Mouse (Mus musculus): Measurements from ENCODE around the gene Srsf6. TPM values are rescaled to one million over a fixed set of nuclear protein-coding genes. Genes with fewer than 3 reads are reported as not detected.
"Not testable (repeated sequence)": the region's sequence is repeated elsewhere in the genome, so short reads cannot be mapped to it uniquely, and the experiment has no call there.

The Srsf6 gene
- 153 to 219 TPM (median 160 TPM) in 3 replicates for total RNA-seq (2017)

DNA sequence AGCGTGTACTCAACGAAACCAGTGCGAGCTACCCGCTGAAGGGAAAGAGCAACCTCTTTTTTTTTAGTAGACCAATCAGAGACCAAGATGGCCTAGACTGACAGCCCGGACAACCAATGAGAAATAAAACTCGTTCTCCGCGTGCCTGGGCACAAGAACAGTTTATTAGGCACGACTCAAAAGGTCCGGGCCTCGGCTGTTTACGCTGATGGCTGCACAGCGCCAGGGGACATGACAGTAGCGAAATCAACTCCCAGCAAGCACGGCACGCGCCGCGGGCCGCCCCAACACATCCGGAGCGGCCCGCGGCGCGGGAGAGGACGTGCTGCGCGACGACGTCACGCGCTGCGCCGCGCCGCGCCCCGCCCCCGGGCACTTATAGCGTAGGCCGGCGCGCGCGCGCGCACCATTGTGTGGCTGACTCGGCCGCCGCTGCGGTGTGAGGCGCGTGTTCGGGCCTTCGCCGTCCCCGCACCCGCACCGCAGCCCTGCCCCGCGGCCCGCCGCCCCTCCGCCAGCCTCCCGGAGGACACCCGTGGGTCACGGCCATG, at the start of gene Srsf6:
Gene Srsf6, plus strand, starts transcription at position 406 of the 551 bp plus-strand sequence.
- ATAC-seq (replicated peaks; ENCODE audit: insufficient number of reproducible peaks, low FRiP score, low TSS enrichment, poor library complexity, severe bottlenecking) = peak; percentile 72

DNA sequence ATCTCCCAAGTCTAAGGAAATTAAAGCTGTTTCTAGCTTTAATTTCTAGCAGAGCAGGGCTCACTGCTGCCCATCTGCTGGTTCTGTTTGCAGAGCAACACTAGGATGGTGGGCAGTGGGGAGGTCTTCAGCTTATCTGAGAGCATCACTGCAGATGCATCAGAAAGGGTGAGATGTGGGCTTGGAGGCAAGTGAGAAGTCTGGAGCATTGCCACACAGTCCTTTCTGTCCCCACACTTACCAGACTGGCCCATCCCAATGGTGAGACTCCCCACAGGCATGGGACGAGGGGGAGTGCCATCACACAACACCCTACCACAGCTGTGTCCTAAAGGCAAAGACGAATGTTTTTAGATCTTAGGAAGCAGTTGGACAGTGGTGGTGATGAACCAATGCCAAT, 47.2 kb upstream of the Srsf6 start:
- ATAC-seq (replicated peaks; ENCODE audit: insufficient number of reproducible peaks, low FRiP score, low TSS enrichment, poor library complexity, severe bottlenecking) = no peak

DNA sequence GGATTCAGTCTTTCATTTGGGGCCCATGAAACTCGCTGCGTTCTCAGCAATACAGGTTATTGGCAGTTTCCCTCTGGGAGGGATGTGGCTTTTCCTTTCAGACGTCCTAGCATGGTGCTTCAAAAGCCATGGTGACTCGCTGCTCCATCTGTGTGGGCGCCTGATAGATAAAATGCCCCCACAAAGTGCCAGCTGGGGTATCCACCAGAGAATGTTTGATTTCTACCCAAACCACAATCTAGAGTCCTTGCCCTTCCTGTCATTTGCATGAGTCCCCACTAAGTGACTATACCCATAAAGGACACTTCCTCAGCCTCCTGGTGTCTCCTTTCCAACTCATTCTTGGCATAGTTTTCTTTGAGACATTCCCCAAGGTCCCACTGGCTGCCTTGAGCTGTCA, 44.2 kb upstream of the Srsf6 start:
- no peak for ATAC-seq (replicated peaks; ENCODE audit: insufficient number of reproducible peaks, low FRiP score, low TSS enrichment, poor library complexity, severe bottlenecking)

DNA sequence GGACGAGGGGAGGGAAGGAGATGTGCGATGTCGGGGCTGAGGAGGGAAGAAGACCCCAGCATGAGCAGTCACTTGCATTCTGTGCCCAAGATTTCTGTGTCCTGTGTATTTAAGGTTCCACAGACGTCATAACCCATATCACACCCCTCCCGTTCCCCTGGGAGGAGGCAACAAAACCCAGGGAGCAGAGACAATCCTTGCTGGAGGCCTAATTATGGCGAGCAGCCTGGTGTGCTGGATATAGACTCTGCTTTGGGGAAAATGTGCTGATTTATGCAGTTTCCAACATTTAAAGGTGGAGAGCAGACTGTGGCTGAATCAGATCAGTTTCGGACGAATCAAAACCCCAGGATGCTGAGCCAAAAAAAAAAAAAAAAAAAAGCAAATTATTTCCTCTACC, 42.7 kb upstream of the Srsf6 start:
- ATAC-seq (replicated peaks; ENCODE audit: insufficient number of reproducible peaks, low FRiP score, low TSS enrichment, poor library complexity, severe bottlenecking) = no peak

DNA sequence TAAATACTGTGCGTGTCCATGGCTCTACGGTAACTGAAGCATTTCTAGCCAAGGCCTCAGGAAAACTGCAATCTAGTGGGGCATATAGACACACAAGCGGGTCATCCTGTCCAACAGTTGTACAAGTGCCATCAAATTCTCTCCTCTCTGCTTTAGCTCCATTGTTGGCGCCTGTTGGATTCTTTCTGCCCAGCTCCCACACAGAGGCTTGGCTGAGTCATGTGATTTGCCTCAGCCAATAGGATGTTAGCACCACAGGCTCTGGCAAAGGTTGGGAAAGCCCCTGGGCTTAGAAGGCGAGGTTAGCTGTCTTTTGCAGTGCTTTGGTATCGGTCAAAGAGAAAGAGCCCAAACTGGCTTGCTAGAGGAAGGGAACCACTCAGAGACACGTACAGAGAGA, 42.1 kb upstream of the Srsf6 start:
- no peak for ATAC-seq (replicated peaks; ENCODE audit: insufficient number of reproducible peaks, low FRiP score, low TSS enrichment, poor library complexity, severe bottlenecking)

DNA sequence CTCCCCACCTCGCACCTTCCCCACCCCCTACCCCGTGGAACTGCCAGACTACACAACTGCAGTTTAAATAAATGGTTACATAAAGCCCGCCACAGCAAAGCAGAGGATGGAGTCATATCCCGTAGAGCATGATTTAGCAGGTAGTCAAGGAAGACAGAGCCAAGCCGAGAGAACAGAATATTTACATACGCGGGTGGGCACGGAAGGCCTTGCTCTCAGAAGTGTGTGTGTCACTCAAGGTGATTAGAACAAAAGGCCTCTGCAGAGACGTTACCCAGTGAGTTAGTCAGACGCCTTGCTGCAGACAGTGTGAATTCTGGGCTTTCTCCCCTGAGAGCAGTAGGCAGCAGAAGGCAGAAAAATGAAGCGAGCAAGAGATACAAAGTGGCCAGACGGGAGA, 41.6 kb upstream of the Srsf6 start:
- no peak for ATAC-seq (replicated peaks; ENCODE audit: insufficient number of reproducible peaks, low FRiP score, low TSS enrichment, poor library complexity, severe bottlenecking)

DNA sequence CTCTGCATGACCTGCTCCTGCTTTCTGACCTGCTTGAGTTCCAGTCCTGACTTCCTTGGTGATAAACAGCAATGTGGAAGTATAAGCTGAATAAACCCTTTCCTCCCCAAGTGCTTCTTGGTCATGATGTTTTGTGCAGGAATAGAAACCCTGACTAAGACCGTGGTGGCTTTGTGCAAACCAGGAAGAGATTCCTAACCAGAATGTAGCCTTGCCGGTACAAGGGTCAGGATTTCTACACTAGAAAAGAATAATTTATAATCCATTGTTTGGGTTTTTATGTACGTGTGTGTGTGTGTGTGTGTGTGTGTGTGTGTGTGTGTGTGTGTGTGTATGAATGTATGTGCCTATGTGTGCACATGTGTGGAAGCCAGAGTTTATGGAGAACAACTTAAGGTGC, 38.3 kb upstream of the Srsf6 start:
- not testable (repeated sequence) for ATAC-seq (replicated peaks; ENCODE audit: insufficient number of reproducible peaks, low FRiP score, low TSS enrichment, poor library complexity, severe bottlenecking)

DNA sequence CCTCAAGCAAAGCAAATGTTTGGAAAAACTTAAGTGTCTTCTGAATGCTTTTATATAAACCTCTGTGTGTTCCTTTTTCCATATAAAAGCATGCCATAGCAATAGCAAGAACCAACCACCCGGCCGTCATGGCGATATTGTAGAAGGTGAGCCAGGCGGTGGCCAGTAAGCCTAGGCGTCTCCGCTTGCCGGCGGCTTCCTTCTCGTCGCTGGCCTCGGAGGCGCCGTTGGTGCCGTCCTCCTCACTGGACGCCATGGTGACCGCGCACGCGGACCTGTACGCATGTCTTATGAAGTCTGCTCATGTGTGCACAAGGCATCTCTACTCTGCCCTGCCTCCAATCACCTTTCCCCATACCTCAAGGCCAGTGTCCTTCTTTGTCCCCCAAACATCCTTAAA, 32.1 kb upstream of the Srsf6 start:
- ATAC-seq (replicated peaks; ENCODE audit: insufficient number of reproducible peaks, low FRiP score, low TSS enrichment, poor library complexity, severe bottlenecking) = not testable (repeated sequence)

DNA sequence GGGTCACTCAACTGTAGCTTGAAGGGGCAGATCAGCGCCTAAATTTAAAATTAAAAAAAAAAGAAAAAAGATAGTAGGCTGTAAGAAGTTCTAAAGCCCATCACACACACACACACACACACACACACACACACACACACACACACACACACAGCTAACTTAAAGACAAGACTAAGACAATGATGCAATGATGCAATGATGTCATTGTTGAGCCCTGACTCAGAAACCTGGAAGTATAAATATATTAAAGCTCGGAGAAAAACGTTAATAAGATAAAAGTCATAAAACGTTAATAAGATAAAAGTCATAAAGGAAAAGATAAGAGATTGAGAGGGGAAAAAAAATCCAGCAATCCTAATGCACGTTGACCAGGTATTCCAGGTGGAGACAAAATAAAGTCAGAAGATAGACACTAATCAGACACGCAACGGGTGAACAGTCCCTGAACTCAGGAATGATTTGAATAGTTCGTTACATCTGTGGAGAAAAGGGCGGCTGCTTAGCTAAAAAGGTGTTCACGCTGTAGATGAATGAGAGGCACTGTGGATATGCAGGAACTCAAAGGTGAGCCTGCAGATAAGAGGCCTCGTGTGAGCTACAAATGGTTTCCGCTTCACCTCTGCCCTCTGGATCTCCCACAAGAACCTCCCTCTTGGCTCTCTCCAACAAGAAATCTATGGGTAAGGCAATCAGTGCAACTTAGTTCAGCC, 31.3 kb upstream of the Srsf6 start:
- ATAC-seq (replicated peaks; ENCODE audit: insufficient number of reproducible peaks, low FRiP score, low TSS enrichment, poor library complexity, severe bottlenecking) = no peak

DNA sequence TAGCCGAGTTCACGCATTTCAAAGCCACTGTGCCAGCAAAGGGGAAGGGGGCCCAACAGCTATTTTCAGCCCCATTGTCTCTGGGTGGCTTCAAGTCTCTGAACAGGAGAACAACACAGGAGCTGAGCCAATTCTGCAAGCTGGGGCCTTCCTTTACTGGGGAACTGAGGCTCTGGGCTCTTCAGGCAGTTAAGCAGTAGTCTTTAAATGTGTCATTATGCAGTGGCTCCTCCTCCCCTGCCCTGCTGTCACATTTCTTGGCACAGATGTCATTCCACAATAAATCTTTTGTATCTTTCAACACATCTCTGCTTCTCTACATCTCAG, 30.8 kb upstream of the Srsf6 start:
- no peak for ATAC-seq (replicated peaks; ENCODE audit: insufficient number of reproducible peaks, low FRiP score, low TSS enrichment, poor library complexity, severe bottlenecking)

DNA sequence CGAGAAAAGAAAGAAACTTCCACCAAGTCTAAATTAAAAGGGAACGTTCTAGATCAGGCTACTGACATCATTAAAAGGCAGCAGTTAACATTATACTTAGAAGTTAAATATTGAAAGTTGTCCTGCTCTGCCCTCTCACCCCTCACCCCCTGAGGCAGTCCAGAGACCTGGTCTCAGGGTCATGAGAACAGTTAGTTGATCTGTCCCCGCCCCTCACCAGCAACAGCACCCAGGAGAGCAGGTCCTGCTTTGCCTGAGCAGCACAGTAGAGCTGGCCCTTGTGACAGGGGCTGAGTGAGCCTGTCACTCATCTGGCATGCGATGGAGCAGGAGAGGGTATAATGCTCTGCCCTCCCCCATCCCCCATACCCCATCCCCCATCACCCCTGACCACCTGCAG, 25.4 kb upstream of the Srsf6 start:
- ATAC-seq (replicated peaks; ENCODE audit: insufficient number of reproducible peaks, low FRiP score, low TSS enrichment, poor library complexity, severe bottlenecking) = no peak

DNA sequence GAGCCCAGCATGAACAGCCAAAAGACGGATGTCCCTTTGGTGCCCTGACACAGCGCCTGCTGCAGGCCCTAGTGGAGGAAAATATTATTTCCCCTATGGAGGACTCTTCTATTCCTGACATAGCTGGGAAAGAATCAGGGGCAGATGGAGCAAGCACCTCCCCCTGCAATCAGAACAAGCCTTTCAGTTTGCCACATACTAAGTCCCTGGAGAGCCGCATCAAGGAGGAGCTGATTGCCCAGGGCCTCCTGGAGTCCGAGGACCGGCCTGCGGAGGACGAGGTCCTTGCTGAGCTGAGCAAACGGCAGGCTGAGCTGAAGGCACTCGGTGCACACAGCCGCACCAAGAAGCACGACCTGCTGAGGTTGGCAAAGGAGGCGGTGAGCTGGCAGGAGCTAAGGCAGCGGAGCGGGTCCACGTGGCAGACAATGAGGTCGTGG, 23.3 kb upstream of the Srsf6 start:
- ATAC-seq (replicated peaks; ENCODE audit: insufficient number of reproducible peaks, low FRiP score, low TSS enrichment, poor library complexity, severe bottlenecking) = no peak

DNA sequence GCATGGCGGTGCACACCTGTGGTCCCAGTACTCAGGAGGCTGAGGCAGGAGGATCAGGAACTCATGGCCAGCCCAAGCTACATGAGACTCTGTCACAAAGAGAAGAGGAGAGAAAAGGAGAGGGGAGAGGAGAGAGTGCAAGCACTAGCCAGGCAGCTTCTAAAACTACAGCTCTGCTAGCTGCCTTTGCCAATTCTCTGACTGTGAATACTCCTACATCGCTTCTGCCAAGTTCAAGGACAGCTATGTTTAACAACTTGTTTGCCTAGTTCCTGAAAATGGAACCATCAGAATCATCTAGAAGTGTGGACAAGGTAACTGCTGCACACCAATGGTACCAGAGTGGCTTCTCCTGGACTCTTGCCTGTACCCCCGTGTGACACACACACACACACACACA, 17.3 kb upstream of the Srsf6 start:
- ATAC-seq (replicated peaks; ENCODE audit: insufficient number of reproducible peaks, low FRiP score, low TSS enrichment, poor library complexity, severe bottlenecking) = no peak

DNA sequence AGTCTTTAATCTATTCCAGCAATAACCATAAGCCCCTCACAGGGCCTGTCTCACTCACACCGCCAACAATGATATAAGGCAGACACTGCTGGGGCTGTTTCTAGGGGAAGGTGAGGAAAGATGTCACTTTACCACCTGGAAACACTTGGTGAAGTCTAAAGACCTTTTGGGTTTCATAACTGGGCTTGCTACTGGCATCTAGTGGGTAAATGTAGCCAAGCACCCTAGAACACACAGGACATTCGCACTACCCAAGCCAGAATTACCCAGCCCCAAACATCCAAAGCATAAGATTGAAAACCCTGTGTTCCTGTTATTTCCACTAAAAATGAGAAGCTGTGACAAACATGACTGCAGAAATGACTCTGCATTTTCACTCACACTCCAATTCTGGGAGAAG, 16.8 kb upstream of the Srsf6 start:
- no peak for ATAC-seq (replicated peaks; ENCODE audit: insufficient number of reproducible peaks, low FRiP score, low TSS enrichment, poor library complexity, severe bottlenecking)

DNA sequence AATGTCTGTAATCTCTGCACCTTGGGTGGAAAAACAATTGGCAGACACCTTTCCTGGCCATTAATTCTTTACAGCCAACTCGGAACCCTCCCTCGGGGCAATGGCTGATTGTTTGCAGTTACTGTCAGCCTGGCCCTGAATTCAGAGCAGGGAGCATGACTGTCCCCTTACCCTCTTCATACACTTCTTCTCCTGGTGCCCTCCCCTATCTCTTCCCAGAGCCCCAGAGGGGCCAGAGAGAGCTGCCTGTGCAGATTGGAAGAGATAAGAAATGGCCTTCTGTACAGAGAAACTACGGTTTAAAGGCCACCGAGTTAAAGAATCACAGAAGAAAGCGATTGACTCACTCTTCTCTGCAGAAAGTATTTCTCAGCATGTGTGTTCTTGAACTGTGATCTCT, 11.4 kb upstream of the Srsf6 start:
- ATAC-seq (replicated peaks; ENCODE audit: insufficient number of reproducible peaks, low FRiP score, low TSS enrichment, poor library complexity, severe bottlenecking) = no peak

DNA sequence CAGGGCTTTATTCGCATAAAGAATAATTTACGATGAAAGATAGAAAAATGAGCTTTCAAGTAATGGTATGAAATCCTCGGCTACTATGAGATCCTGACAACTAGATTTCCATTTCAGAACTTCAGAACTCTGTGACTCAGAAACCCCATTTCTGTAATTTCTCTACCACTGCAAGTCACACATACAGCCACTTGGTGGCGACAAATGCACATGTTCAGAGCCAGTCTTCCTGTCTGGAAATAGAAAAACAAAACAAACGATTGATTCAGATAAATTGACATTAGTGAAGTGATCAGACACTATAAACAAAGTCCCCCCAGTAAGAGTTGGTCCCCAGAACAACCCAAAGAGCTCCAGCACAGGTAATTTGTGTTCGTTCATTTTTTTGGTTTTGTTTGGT, 9.1 kb upstream of the Srsf6 start:
- ATAC-seq (replicated peaks; ENCODE audit: insufficient number of reproducible peaks, low FRiP score, low TSS enrichment, poor library complexity, severe bottlenecking) = no peak

DNA sequence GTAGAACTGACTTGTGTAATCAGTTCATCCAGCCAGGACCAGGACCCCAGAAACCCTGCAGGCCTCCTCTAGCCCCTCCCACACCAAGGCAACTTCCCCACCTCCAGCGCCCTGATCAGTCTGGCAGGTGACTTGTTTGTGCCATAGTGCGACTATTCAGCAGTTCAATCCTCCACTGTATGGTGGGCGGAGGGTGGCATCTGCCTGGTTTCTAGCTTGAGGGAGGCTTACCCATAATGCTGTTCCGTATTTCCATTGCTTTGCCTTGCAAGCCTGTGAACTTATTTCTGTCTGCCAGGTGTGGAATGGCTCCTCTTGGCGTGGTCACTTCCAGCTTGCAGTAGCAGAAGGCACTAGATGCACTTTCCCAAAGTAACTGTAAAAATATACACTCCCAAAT, 8.5 kb upstream of the Srsf6 start:
- no peak for ATAC-seq (replicated peaks; ENCODE audit: insufficient number of reproducible peaks, low FRiP score, low TSS enrichment, poor library complexity, severe bottlenecking)

DNA sequence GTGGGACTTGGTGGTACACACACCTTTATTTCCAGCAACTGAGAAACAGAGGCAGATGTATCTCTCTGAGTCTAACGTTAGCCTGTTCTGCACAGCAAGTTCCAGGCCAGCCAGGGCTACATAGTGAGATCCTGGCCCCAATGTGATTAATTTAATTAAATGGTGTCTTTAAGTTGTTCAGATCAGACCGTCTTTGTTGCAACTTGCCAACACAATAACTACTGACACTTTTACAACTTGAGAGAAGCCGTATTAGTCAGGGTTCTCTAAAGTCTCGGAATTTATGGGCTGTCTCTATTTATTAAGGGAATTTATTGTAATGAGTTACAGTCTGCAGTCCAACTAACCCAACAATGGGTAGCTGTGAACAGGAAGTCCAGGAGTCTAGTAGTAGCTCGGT, 7.2 kb upstream of the Srsf6 start:
- ATAC-seq (replicated peaks; ENCODE audit: insufficient number of reproducible peaks, low FRiP score, low TSS enrichment, poor library complexity, severe bottlenecking) = no peak

DNA sequence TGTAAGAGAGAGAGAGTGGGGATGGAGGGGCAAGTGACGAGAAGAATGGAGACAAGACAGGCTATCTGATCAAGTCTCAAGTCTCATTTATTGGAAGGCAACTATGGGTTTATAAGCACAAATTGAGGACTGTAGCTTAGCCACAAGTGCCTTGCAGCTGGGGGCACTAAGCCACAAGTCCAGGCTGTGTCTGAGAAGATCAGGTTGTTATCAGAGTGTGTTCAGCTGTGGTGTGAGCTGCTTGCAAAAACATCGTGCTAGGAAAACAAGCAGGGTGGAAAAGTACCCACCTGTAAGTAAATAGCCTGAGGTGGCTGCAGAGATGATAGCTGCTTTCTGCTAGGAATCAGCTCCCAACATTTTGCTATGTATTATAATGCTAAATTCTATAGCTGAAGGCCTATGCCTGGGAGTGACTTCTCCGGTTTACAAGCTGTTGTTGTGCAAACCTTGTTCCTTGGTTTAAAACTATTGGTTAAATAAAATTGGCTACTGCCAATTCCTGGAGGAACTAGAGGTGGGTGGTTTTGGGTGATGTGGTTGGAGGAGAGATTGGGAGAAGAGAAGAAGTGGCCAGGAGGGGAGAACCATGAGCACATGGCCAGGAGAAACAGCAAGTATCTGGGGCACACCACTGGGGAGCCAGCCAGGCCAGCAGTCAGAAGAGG, 3.3 kb upstream of the Srsf6 start:
- no peak for ATAC-seq (replicated peaks; ENCODE audit: insufficient number of reproducible peaks, low FRiP score, low TSS enrichment, poor library complexity, severe bottlenecking)

DNA sequence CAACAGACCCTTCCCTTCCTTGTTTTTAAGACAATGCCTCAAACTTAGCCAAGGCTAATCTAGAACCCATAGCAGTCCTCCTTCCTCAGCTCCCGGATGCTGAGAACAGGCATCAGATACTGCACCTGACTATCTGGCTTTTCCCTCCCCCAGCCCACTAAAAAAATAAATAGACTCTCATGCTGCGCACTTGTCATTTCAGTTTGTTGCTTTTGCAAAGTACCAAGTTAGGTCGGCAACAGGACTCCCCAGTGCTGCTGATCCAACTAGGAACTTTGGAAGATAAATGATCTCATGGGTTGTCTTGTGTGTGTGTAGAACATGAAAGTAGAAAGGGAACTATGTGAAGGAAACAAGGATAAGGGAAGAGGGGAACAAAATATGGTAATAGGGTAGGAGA, 1.6 kb upstream of the Srsf6 start:
- ATAC-seq (replicated peaks; ENCODE audit: insufficient number of reproducible peaks, low FRiP score, low TSS enrichment, poor library complexity, severe bottlenecking) = no peak
